Mouse (Mus musculus): Measurements from ENCODE around the gene Usp4. TPM values are rescaled to one million over a fixed set of nuclear protein-coding genes. Genes with fewer than 3 reads are reported as not detected.

Gene Usp4
- 18.2 and 114 TPM in 2 replicates for polyA plus RNA-seq (2012; ENCODE audit: low replicate concordance)

GRCm38 (mm10) chr9:108347540-108348289 lies at the start of gene Usp4:
Gene Usp4 (plus strand): TSS chr9:108347853.

GRCm38 (mm10) chr9:108305629-108306520 lies 41.8 kb upstream of the Usp4 start, which contains the start of the genes Rhoa and Tcta:
Gene Rhoa (plus strand): TSS chr9:108306129.
Gene Tcta (minus strand): TSS chr9:108306160.

GRCm38 (mm10) chr9:108338886-108339781 lies 8.5 kb upstream of the Usp4 start, which contains the start of gene Gpx1:
Gene Gpx1 (plus strand): TSS chr9:108338903.

GRCm38 (mm10) chr9:108392676-108393075 lies 45.0 kb downstream of the Usp4 start, which contains the start of gene 1700102P08Rik:
Gene 1700102P08Rik (plus strand): TSS chr9:108392805.

GRCm38 (mm10) chr9:108428384-108428783 lies 80.7 kb downstream of the Usp4 start, which contains the start of gene Ccdc36:
Gene Ccdc36 (minus strand): TSS chr9:108428484.

GRCm38 (mm10) chr9:108436182-108436581 lies 88.5 kb downstream of the Usp4 start, which contains the start of gene BC048562:
Gene BC048562 (plus strand): TSS chr9:108436482.

Other genes with a start within 250 kb of the Usp4 start
- 1.6 and 2.0 TPM in 2 replicates for gene Bsn, start 157.5 kb upstream of the Usp4 start, polyA plus RNA-seq (2012; ENCODE audit: low replicate concordance)
- gene Dag1, start 83.9 kb upstream of the Usp4 start, polyA plus RNA-seq (2012; ENCODE audit: low replicate concordance), result 20.6 and 21.7 TPM in 2 replicates
- gene Nicn1, start 57.4 kb upstream of the Usp4 start, polyA plus RNA-seq (2012; ENCODE audit: low replicate concordance), result 0.24 and 0.65 TPM in 2 replicates
- 0.12 and 0.45 TPM in 2 replicates for gene Amt, start 51.0 kb upstream of the Usp4 start, polyA plus RNA-seq (2012; ENCODE audit: low replicate concordance)
- gene Rhoa, start 41.7 kb upstream of the Usp4 start, polyA plus RNA-seq (2012; ENCODE audit: low replicate concordance), result 168 and 183 TPM in 2 replicates
- 3.9 and 6.1 TPM in 2 replicates for gene Tcta, start 41.7 kb upstream of the Usp4 start, polyA plus RNA-seq (2012; ENCODE audit: low replicate concordance)
- gene Gpx1, start 8.9 kb upstream of the Usp4 start, polyA plus RNA-seq (2012; ENCODE audit: low replicate concordance), result 259 and 377 TPM in 2 replicates
- gene 1700102P08Rik, start 45.0 kb downstream of the Usp4 start, polyA plus RNA-seq (2012; ENCODE audit: low replicate concordance), result 3.3 and 5.5 TPM in 2 replicates
- 0.08 TPM in 1 of 2 replicates, not detected in the other for gene Ccdc36, start 80.6 kb downstream of the Usp4 start, polyA plus RNA-seq (2012; ENCODE audit: low replicate concordance)
- not detected in 2 replicates for gene BC048562, start 88.6 kb downstream of the Usp4 start, polyA plus RNA-seq (2012; ENCODE audit: low replicate concordance)
- gene Ccdc71, start 112.7 kb downstream of the Usp4 start, polyA plus RNA-seq (2012; ENCODE audit: low replicate concordance), result 15.7 and 24.2 TPM in 2 replicates
- 13.3 and 17.0 TPM in 2 replicates for gene Klhdc8b, start 113.7 kb downstream of the Usp4 start, polyA plus RNA-seq (2012; ENCODE audit: low replicate concordance)
- gene Lamb2, start 131.9 kb downstream of the Usp4 start, polyA plus RNA-seq (2012; ENCODE audit: low replicate concordance), result 0.42 and 1.4 TPM in 2 replicates
- gene Usp19, start 142.7 kb downstream of the Usp4 start, polyA plus RNA-seq (2012; ENCODE audit: low replicate concordance), result 85.5 and 193 TPM in 2 replicates
- gene Qars, start 159.9 kb downstream of the Usp4 start, polyA plus RNA-seq (2012; ENCODE audit: low replicate concordance), result 27.8 and 92.7 TPM in 2 replicates
- 65.0 and 106 TPM in 2 replicates for gene Qrich1, start 169.0 kb downstream of the Usp4 start, polyA plus RNA-seq (2012; ENCODE audit: low replicate concordance)
- gene Impdh2, start 212.4 kb downstream of the Usp4 start, polyA plus RNA-seq (2012; ENCODE audit: low replicate concordance), result 31.4 and 47.0 TPM in 2 replicates
- 6.9 and 18.4 TPM in 2 replicates for gene Ndufaf3, start 219.6 kb downstream of the Usp4 start, polyA plus RNA-seq (2012; ENCODE audit: low replicate concordance)
- 157 and 182 TPM in 2 replicates for gene Dalrd3, start 222.0 kb downstream of the Usp4 start, polyA plus RNA-seq (2012; ENCODE audit: low replicate concordance)
- gene Wdr6, start 230.9 kb downstream of the Usp4 start, polyA plus RNA-seq (2012; ENCODE audit: low replicate concordance), result 13.4 and 24.3 TPM in 2 replicates
- 4.7 and 12.9 TPM in 2 replicates for gene P4htm, start 249.8 kb downstream of the Usp4 start, polyA plus RNA-seq (2012; ENCODE audit: low replicate concordance)

All from hematopoietic multipotent progenitor cell, adult 10-12 weeks (in vitro differentiated cells).